Comparison of ENCODE assay signal across 8 mouse cellular contexts in the genomic region with DNA sequence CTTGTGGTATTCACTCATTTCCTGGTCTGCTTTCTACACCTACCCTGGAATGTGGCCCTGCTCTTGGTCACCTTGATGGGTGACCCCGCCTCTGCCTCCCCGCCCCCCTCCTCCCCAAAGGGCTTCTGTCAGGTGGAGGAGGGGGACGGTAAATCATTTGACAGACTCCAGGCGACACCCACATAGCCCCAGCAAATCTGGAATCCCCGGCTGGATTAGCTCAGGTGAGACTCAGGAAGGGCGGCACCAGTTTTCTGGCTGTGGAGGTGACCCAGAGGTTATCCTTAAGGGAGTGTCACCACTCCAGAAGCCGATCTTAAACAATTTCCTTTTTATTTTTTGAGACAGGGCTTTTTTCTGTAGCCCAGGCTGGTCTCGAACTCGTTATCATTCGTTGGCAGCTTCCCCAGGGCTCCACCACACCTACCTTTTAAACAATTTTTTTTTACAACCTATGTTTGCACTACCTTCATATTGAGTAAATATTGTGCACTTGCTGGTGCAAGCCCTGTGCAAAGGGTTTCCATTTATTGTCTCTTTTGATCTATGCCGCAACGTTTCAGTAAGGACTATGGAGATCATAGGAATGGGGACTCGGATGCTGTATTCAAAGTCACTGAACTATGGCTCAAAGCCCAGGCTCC. TPM values are rescaled to one million over a fixed set of nuclear protein-coding genes. Genes with fewer than 3 reads are reported as not detected.
DNase-seq lines count a peak whose midpoint lies in the region; ATAC-seq and TF ChIP-seq lines count a peak whose summit lies in the region.

No protein-coding gene starts in this region.

- H3K9me3 ChIP-seq in CH12.LX (replicated peaks; ENCODE audit: low read length): no peaks in the 10 kb centered on the region
- H3K9me3 ChIP-seq in forebrain, embryonic 13.5 days (replicated peaks): no peaks in the 10 kb centered on the region
- H3K9me3 ChIP-seq in kidney, embryonic 14.5 days (ENCODE audit: control insufficient read depth, low read length): no peaks in the 10 kb centered on the region

- H3K36me3 ChIP-seq in CH12.LX (replicated peaks in 1 of 2; ENCODE audit: control insufficient read depth in 1 of 2, insufficient read depth in 1 of 2, low read length in 1 of 2): no peaks in the 10 kb centered on the region
- no peaks in the 10 kb centered on the region for H3K36me3 ChIP-seq in forebrain, embryonic 13.5 days (ENCODE audit: poor library complexity, severe bottlenecking)
- H3K36me3 ChIP-seq in kidney, embryonic 14.5 days (ENCODE audit: control insufficient read depth, insufficient read depth, low read length): no peaks in the 10 kb centered on the region

- peaks cover 30% of the 10 kb centered on the region for H3K79me2 ChIP-seq in CH12.LX (replicated peaks; ENCODE audit: control insufficient read depth, extremely low read depth, insufficient read depth, poor library complexity, severe bottlenecking)

- TF ChIP-seq EP300 in CH12.LX (IDR thresholded peaks at IDR 0.05; ENCODE audit: low read length): no peak

- peak overlapping the region; percentile 60; the same call in 1 of the 2 replicates for H3K27ac ChIP-seq in CH12.LX (ENCODE audit: insufficient read depth, low read depth)
- H3K27ac ChIP-seq in forebrain, embryonic 13.5 days: peak overlapping the region; percentile 93
- H3K27ac ChIP-seq in kidney, embryonic 14.5 days (ENCODE audit: low read depth, low read length): peak overlapping the region; percentile 96

- 18% methylated on average over 13 of the region's 13 CpGs for WGBS in forebrain, embryonic 13.5 days
- 8% methylated on average over 13 of the region's 13 CpGs for WGBS in kidney, embryonic 14.5 days

- H3K9ac ChIP-seq in CH12.LX (ENCODE audit: insufficient read depth, low read depth): peak overlapping the region; percentile 46; the same call in 1 of the 2 replicates
- H3K9ac ChIP-seq in forebrain, embryonic 13.5 days: peak overlapping the region; percentile 92
- peak overlapping the region; percentile 99 for H3K9ac ChIP-seq in kidney, embryonic 14.5 days (ENCODE audit: low read depth, low read length)

- peak; percentile 6 for DNase-seq in adrenal gland, adult 8-10 months
- no peak for DNase-seq in adrenal gland, postnatal 4 days (ENCODE audit: low spot score in 2 of 2)
- no peak for DNase-seq in CH12.LX (ENCODE audit: extremely low read depth)
- DNase-seq in lung, postnatal 14 days: peak; percentile 6
- peak; percentile 27 for DNase-seq in thymus, postnatal 14 days
- no peak for DNase-seq in B cell, adult 2 months

- TF ChIP-seq CTCF in CH12.LX (conservative IDR thresholded peaks at IDR 0.05 in 1 of 2, IDR thresholded peaks at IDR 0.05 in 1 of 2; ENCODE audit: low read depth in 2 of 2, low read length in 2 of 2): no peak

- dilution Hi-C loops in CH12.LX (cut with MboI; ENCODE audit: extremely low pct_ligation_motif_present, extremely low pct_unique_long_range_greater_than_20kb, low sequenced_read_pairs): no loop called here

- TF ChIP-seq RAD21 in CH12.LX (IDR thresholded peaks at IDR 0.05; ENCODE audit: low read depth, low read length): no peak

- in situ Hi-C loops in CH12.LX (cut with MboI; ENCODE audit: low pct_ligation_motif_present, low pct_unique_long_range_greater_than_20kb, low sequenced_read_pairs): no loop called here

- ATAC-seq in forebrain, embryonic 13.5 days: peak; percentile 14; the same call in 1 of the 2 replicates
- ATAC-seq in kidney, embryonic 14.5 days (ENCODE audit: low FRiP score, low TSS enrichment): peak; percentile 23; the same call in 1 of the 2 replicates

- H3K4me2 ChIP-seq in CH12.LX (ENCODE audit: insufficient read depth, low read depth, poor library complexity, severe bottlenecking): peak overlapping the region; percentile 27
- peak overlapping the region; percentile 93 for H3K4me2 ChIP-seq in forebrain, embryonic 13.5 days
- peak overlapping the region; percentile 76 for H3K4me2 ChIP-seq in kidney, embryonic 14.5 days (replicated peaks; ENCODE audit: low read depth, low read length)

- peak overlapping the region; percentile 42 to 75 (median 68) for H3K4me3 ChIP-seq in CH12.LX (replicated peaks in 1 of 3; ENCODE audit: low read depth in 2 of 3, low read length in 2 of 3, poor library complexity in 1 of 3)
- H3K4me3 ChIP-seq in forebrain, embryonic 13.5 days: peak overlapping the region; percentile 81
- peak overlapping the region; percentile 80 for H3K4me3 ChIP-seq in kidney, embryonic 14.5 days (ENCODE audit: low read length)

- H3K4me1 ChIP-seq in CH12.LX (ENCODE audit: control insufficient read depth in 1 of 2, insufficient read depth in 2 of 2): peaks cover 0 to 19% of the 10 kb centered on the region in 2 experiments; a peak in 2 of 4 replicates
- peaks cover 29% of the 10 kb centered on the region for H3K4me1 ChIP-seq in forebrain, embryonic 13.5 days
- peaks cover 21% of the 10 kb centered on the region for H3K4me1 ChIP-seq in kidney, embryonic 14.5 days (ENCODE audit: control insufficient read depth, insufficient read depth, low read length)

- TF ChIP-seq POLR2A in CH12.LX (IDR thresholded peaks at IDR 0.05; ENCODE audit: low read depth, low read length): no peak

- H3K27me3 ChIP-seq in CH12.LX (replicated peaks): peaks cover 2% of the 10 kb centered on the region
- H3K27me3 ChIP-seq in forebrain, embryonic 13.5 days: no peaks in the 10 kb centered on the region
- no peaks in the 10 kb centered on the region for H3K27me3 ChIP-seq in kidney, embryonic 14.5 days (ENCODE audit: control insufficient read depth, insufficient read depth, low read length)

TF ChIP-seq in CH12.LX, 34 proteins besides CTCF, POLR2A, EP300 and RAD21:
- TF ChIP-seq TBP (conservative IDR thresholded peaks at IDR 0.05; ENCODE audit: low read depth, low read length) (no peak), POLR2AphosphoS2 (IDR thresholded peaks at IDR 0.05; ENCODE audit: low read depth, low read length) (no peak), PAX5 (IDR thresholded peaks at IDR 0.05; ENCODE audit: low read length) (no peak), E2F4 (IDR thresholded peaks at IDR 0.05; ENCODE audit: insufficient replicate concordance, low read depth, low read length) (no peak), NELFE (IDR thresholded peaks at IDR 0.05; ENCODE audit: low read depth, low read length) (no peak), USF1 (IDR thresholded peaks at IDR 0.05; ENCODE audit: low read depth, low read length) (no peak), GABPA (IDR thresholded peaks at IDR 0.05; ENCODE audit: insufficient replicate concordance, low read depth, low read length) (no peak), MYC (IDR thresholded peaks at IDR 0.05; ENCODE audit: low read depth, low read length) (no peak), ZNF384 (IDR thresholded peaks at IDR 0.05; ENCODE audit: low read depth, low read length) (no peak), MEF2A (IDR thresholded peaks at IDR 0.05; ENCODE audit: borderline replicate concordance, low read depth, low read length) (no peak), MAFK (IDR thresholded peaks at IDR 0.05; ENCODE audit: insufficient replicate concordance, low read length) (no peak), MAX (IDR thresholded peaks at IDR 0.05; ENCODE audit: low read length) (no peak), TCF12 (IDR thresholded peaks at IDR 0.05; ENCODE audit: low read depth, low read length) (no peak), ELF1 (IDR thresholded peaks at IDR 0.05; ENCODE audit: low read depth, low read length) (no peak), CHD1 (IDR thresholded peaks at IDR 0.05; ENCODE audit: low read depth, low read length) (no peak), CHD2 (IDR thresholded peaks at IDR 0.05; ENCODE audit: low read length) (no peak), NRF1 (IDR thresholded peaks at IDR 0.05; ENCODE audit: low read depth, low read length) (no peak)
TF ChIP-seq in CH12.LX: peak in this region for 0.

RNA-seq across cellular contexts. Expression of a gene that starts 0.8 kb away (rescaled TPM):
- 10 to 100 TPM; 34.0 to 49.4 (median 39.6) TPM for total RNA-seq in adrenal gland, adult 8-10 months (2022)
- 10 to 100 TPM; 61.1 to 70.0 TPM for total RNA-seq in adrenal gland, postnatal 4 days (2021)
- total RNA-seq in CH12.LX (2012; rRNA removed) (18.0 and 21.1 TPM in 2 replicates), CH12.LX (2014; rRNA removed) (25.5 and 31.6 TPM in 2 replicates)
- 33.6 and 35.1 TPM in 2 replicates for polyA plus RNA-seq in CH12.LX (2012; ENCODE audit: insufficient read length, low read depth)
- polyA plus RNA-seq in forebrain, embryonic 13.5 days (2015; fragmentation: Nextera tagmentation; extraction: Ambion mirVana): 7.8 and 9.1 TPM in 2 replicates
- 16.5 and 20.6 TPM in 2 replicates for polyA plus RNA-seq in kidney, embryonic 14.5 days (2014; fragmentation: Nextera tagmentation; extraction: Ambion mirVana)

RNA-seq across cellular contexts. Expression of a gene that starts 41.4 kb away (rescaled TPM):
- total RNA-seq in adrenal gland, adult 8-10 months (2022): 10 to 100 TPM; 10.3 to 15.5 (median 13.8) TPM
- 10 to 100 TPM; 21.4 to 26.0 TPM for total RNA-seq in adrenal gland, postnatal 4 days (2021)
- total RNA-seq in CH12.LX (2012; rRNA removed): 21.8 and 25.3 TPM in 2 replicates
- total RNA-seq in CH12.LX (2014; rRNA removed): 31.0 and 35.7 TPM in 2 replicates
- 16.9 and 18.3 TPM in 2 replicates for polyA plus RNA-seq in CH12.LX (2012; ENCODE audit: insufficient read length, low read depth)
- polyA plus RNA-seq in forebrain, embryonic 13.5 days (2015; fragmentation: Nextera tagmentation; extraction: Ambion mirVana): 39.0 and 42.2 TPM in 2 replicates
- 54.7 and 55.0 TPM in 2 replicates for polyA plus RNA-seq in kidney, embryonic 14.5 days (2014; fragmentation: Nextera tagmentation; extraction: Ambion mirVana)

Comparison
In these comparisons a context has a peak if more than half of its experiments do, and no peak if none do; other contexts are left out.
1. DNase-seq: peak in adrenal gland, adult 8-10 months (single experiment), lung, postnatal 14 days (single experiment) and thymus, postnatal 14 days (single experiment); none in adrenal gland, postnatal 4 days (0 of 2), CH12.LX (single experiment) and B cell, adult 2 months (0 of 2).
2. H3K4me2 ChIP-seq: peak in every context shown above with its lines; median percentile 93 in forebrain, embryonic 13.5 days; 76 in kidney, embryonic 14.5 days; 27 in CH12.LX.
3. H3K9ac ChIP-seq: peak in every context shown above with its lines; median percentile 99 in kidney, embryonic 14.5 days; 92 in forebrain, embryonic 13.5 days; 46 in CH12.LX.
4. Peak in every context shown above with its lines, with median percentiles within 50 percentile points of each other: H3K27ac ChIP-seq and H3K4me3 ChIP-seq.